ENCODE assay signal across 8 mouse cellular contexts in genomic region chr5:106695141-106695540, GRCm38 (mm10). TPM values are rescaled to one million over a fixed set of nuclear protein-coding genes. Genes with fewer than 3 reads are reported as not detected.
A peak's percentile ranks its signal among the peaks of the same experiment; 100 is the strongest.
DNase-seq lines count a peak whose midpoint lies in the region; ATAC-seq and TF ChIP-seq lines count a peak whose summit lies in the region.

No protein-coding gene starts in this region.

- H3K9me3 ChIP-seq in kidney, postnatal 0 days (replicated peaks; ENCODE audit: low read length): no peaks in the 10 kb centered on the region
- no peaks in the 10 kb centered on the region for H3K9me3 ChIP-seq in hindbrain, embryonic 16.5 days (ENCODE audit: control insufficient read depth, low read length)

- TF ChIP-seq CTCF in kidney, postnatal 0 days (IDR thresholded peaks at IDR 0.05; ENCODE audit: low read depth): no peak

- no peak for DNase-seq in kidney, postnatal 0 days (ENCODE audit: low spot score)
- DNase-seq in kidney, adult 8-10 months: no peak
- no peak for DNase-seq in MN1 (ENCODE audit: low spot score)
- no peak for DNase-seq in urinary bladder, postnatal 4 days (ENCODE audit: low spot score in 2 of 2)
- DNase-seq in adrenal gland, postnatal 36 days: no peak

- no peak for ATAC-seq in kidney, postnatal 0 days (replicated peaks; ENCODE audit: low FRiP score, low read depth)
- no peak for ATAC-seq in hindbrain, embryonic 16.5 days

- no peaks in the 10 kb centered on the region for H3K27me3 ChIP-seq in kidney, postnatal 0 days (ENCODE audit: insufficient read depth, low read length)
- no peaks in the 10 kb centered on the region for H3K27me3 ChIP-seq in hindbrain, embryonic 16.5 days (replicated peaks; ENCODE audit: control insufficient read depth, insufficient read depth, low read length)
- no peaks in the 10 kb centered on the region for H3K27me3 ChIP-seq in myocyte (ENCODE audit: control insufficient read depth, insufficient read depth, insufficient read length)

- H3K4me3 ChIP-seq in kidney, postnatal 0 days (replicated peaks; ENCODE audit: low read depth, low read length): peak overlapping the region; percentile 97
- peak overlapping the region; percentile 68 for H3K4me3 ChIP-seq in brown adipose tissue, adult 24 weeks (ENCODE audit: insufficient read depth, low read depth, low read length)
- H3K4me3 ChIP-seq in hindbrain, embryonic 16.5 days (ENCODE audit: low read length): peak overlapping the region; percentile 90
- peak overlapping the region; percentile 72 for H3K4me3 ChIP-seq in myocyte

- H3K4me1 ChIP-seq in kidney, postnatal 0 days (replicated peaks; ENCODE audit: insufficient read depth, low read length): peaks cover 8% of the 10 kb centered on the region
- H3K4me1 ChIP-seq in brown adipose tissue, adult 24 weeks (ENCODE audit: control insufficient read depth, insufficient read depth, insufficient read length, low read length): peaks cover 2% of the 10 kb centered on the region; the same call in 1 of the 2 replicates
- H3K4me1 ChIP-seq in hindbrain, embryonic 16.5 days (ENCODE audit: control insufficient read depth, insufficient read depth, low read depth, low read length): peaks cover 20% of the 10 kb centered on the region

- peak overlapping the region; percentile 100 for H3K27ac ChIP-seq in kidney, postnatal 0 days
- H3K27ac ChIP-seq in brown adipose tissue, adult 24 weeks (replicated peaks; ENCODE audit: low read depth, low read length): no peak overlapping the region
- H3K27ac ChIP-seq in hindbrain, embryonic 16.5 days (ENCODE audit: low read depth, low read length): peak overlapping the region; percentile 99; the same call in 1 of the 2 replicates

- no peak for TF ChIP-seq POLR2A in myocyte (IDR thresholded peaks at IDR 0.05; ENCODE audit: insufficient read length, low read depth)

- H3K79me2 ChIP-seq in myocyte (ENCODE audit: control insufficient read depth, insufficient read depth): peaks cover 57% of the 10 kb centered on the region

- peak overlapping the region; percentile 80 for H3K4me2 ChIP-seq in kidney, postnatal 0 days (ENCODE audit: low read length)
- peak overlapping the region; percentile 92 for H3K4me2 ChIP-seq in hindbrain, embryonic 16.5 days (ENCODE audit: low read length)
- H3K4me2 ChIP-seq in myocyte (ENCODE audit: low read depth): peak overlapping the region; percentile 92

- WGBS in kidney, postnatal 0 days: 27% methylated on average over 9 of the region's 9 CpGs
- WGBS in hindbrain, embryonic 16.5 days: 37% methylated on average over 9 of the region's 9 CpGs

- H3ac ChIP-seq in myocyte (ENCODE audit: control insufficient read depth, insufficient read length): no peak overlapping the region

- H3K36me3 ChIP-seq in kidney, postnatal 0 days (ENCODE audit: insufficient read depth, low read length): no peaks in the 10 kb centered on the region
- no peaks in the 10 kb centered on the region for H3K36me3 ChIP-seq in hindbrain, embryonic 16.5 days (ENCODE audit: control insufficient read depth, insufficient read depth, low read length)
- no peaks in the 10 kb centered on the region for H3K36me3 ChIP-seq in myocyte (ENCODE audit: control insufficient read depth, insufficient read depth)

- H3K9ac ChIP-seq in kidney, postnatal 0 days (ENCODE audit: low read depth, low read length): peak overlapping the region; percentile 99
- peak overlapping the region; percentile 99 for H3K9ac ChIP-seq in hindbrain, embryonic 16.5 days (ENCODE audit: low read depth, low read length)

TF ChIP-seq in myocyte, 11 proteins besides CTCF, POLR2A, EP300 and RAD21:
- TF ChIP-seq E2F4 (IDR thresholded peaks at IDR 0.05; ENCODE audit: insufficient read depth) (no peak), MYOG (IDR thresholded peaks at IDR 0.05; ENCODE audit: control insufficient read depth in 1 of 3, insufficient read depth in 1 of 3, insufficient read length in 2 of 3, low read depth in 2 of 3) (no peak), REST (IDR thresholded peaks at IDR 0.05; ENCODE audit: insufficient read depth, insufficient read length) (no peak), POLR2AphosphoS2 (IDR thresholded peaks at IDR 0.05; ENCODE audit: insufficient read length, low read depth) (no peak), MYOD1 (IDR thresholded peaks at IDR 0.05; ENCODE audit: control insufficient read depth in 1 of 3, insufficient read length in 2 of 3, low read depth in 2 of 3) (no peak), CEBPB (IDR thresholded peaks at IDR 0.05; ENCODE audit: insufficient read depth, poor library complexity, severe bottlenecking) (no peak), TCF12 (IDR thresholded peaks at IDR 0.05; ENCODE audit: insufficient read depth, poor library complexity, severe bottlenecking) (no peak), USF1 (IDR thresholded peaks at IDR 0.05; ENCODE audit: low read depth) (no peak), SRF (IDR thresholded peaks at IDR 0.05; ENCODE audit: control insufficient read depth, insufficient read length, low read depth) (no peak), TCF3 (IDR thresholded peaks at IDR 0.05; ENCODE audit: insufficient read length, low read depth) (no peak), MAX (IDR thresholded peaks at IDR 0.05; ENCODE audit: low read depth) (no peak)
TF ChIP-seq in myocyte: peak in this region for 0.

RNA-seq across cellular contexts. Expression of gene Zfp644, which starts 1.9 kb away (rescaled TPM):
- polyA plus RNA-seq in kidney, postnatal 0 days (2015; fragmentation: Nextera tagmentation; extraction: Ambion mirVana): 60.2 and 64.7 TPM in 2 replicates
- 7.5 and 17.4 TPM in 2 replicates for polyA plus RNA-seq in brown adipose tissue, adult 24 weeks (2012; ENCODE audit: insufficient read depth, insufficient read length, missing spikeins)
- 54.5 and 55.5 TPM in 2 replicates for polyA plus RNA-seq in hindbrain, embryonic 16.5 days (2015; fragmentation: Nextera tagmentation; extraction: Ambion mirVana)
- polyA plus RNA-seq in myocyte (2012; fragmentation: generic; extraction: Trizol): 5.1 TPM
- 10 to 100 TPM; 68.9 to 70.1 TPM for total RNA-seq in adrenal gland, postnatal 36 days (2021)
